Mouse (Mus musculus): ENCODE data around the gene Cpped1. TPM values are rescaled to one million over a fixed set of nuclear protein-coding genes. Genes with fewer than 3 reads are reported as not detected.

Cpped1 gene
- polyA plus RNA-seq, 1 experiment from 2014 or later: 43.6 TPM

DNA sequence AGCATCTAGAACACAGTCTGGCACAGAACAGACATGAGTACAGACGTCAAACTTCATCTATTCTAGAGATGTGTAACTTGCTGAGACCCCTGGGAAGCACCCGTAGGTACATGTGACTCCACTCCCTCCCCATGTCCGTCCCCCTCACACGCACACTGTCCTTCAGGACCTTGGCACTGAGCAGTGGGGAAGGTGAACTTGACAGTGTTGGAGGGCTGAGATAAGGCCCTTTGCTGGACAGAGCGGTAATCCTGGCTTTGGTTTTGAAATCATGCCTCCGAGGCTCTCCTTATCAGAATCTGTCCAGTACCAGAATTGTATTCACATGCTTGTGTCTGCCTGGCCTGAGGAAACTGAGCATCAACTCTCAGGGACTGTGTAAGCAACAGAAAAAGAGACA lies 28.8 kb downstream of the Cpped1 start:
- Histone ChIP-seq H3K27me3 (ENCODE audit: control insufficient read depth, insufficient read depth, low read length) (no peaks in the 10 kb centered on the region), H3K4me3 (ENCODE audit: control insufficient read depth in 1 of 2, insufficient read depth in 1 of 2, low read depth in 1 of 2, low read length in 2 of 2) (no peak overlapping the region), H3K9me3 (ENCODE audit: control insufficient read depth, low read length) (no peaks in the 10 kb centered on the region), H3K36me3 (ENCODE audit: control insufficient read depth, insufficient read depth, low read length) (peaks cover 27% of the 10 kb centered on the region), H3K4me1 (ENCODE audit: control insufficient read depth in 2 of 2, insufficient read depth in 2 of 2, low read length in 2 of 2) (peaks cover 5 to 11% of the 10 kb centered on the region in 2 experiments; a peak in 3 of 4 replicates), H3K27ac (replicated peaks in 1 of 2; ENCODE audit: control insufficient read depth in 1 of 2, insufficient read depth in 1 of 2, low read depth in 2 of 2, low read length in 2 of 2) (0 out of 4 replicates have a peak overlapping the region, but pooled peaks of 1 of the 2 experiments have one; percentile 2), H3K4me2 (ENCODE audit: low read length) (no peak overlapping the region), H3K9ac (ENCODE audit: low read length) (no peak overlapping the region)
- no peak for ATAC-seq (ENCODE audit: insufficient number of reproducible peaks, insufficient read depth, low FRiP score, low read depth)
- 30% methylated on average over 6 of the region's 6 CpGs for WGBS

DNA sequence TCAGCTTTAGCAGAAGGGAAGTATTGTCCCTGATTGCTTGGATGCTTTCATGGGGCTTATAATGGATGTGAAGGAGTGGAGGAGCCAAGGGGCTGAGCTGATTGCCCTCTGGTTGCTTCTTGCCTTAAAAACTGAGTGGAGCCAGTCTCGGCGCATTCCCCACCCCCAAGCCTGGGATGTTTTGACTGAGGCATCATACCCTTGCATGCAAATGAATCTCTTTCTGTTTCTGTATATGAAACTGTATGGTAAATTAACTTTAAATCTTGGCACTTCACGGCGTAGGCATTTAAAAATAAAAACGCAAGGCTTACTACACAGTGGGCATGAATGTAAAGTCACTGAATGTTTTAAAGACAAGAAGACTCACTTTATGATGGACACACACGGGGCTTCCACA lies 30.0 kb downstream of the Cpped1 start:
- Histone ChIP-seq H3K27me3 (ENCODE audit: control insufficient read depth, insufficient read depth, low read length) (no peaks in the 10 kb centered on the region), H3K4me1 (ENCODE audit: control insufficient read depth in 2 of 2, insufficient read depth in 2 of 2, low read length in 2 of 2) (peaks cover 5 to 11% of the 10 kb centered on the region in 2 experiments; a peak in 3 of 4 replicates), H3K4me3 (ENCODE audit: control insufficient read depth in 1 of 2, insufficient read depth in 1 of 2, low read depth in 1 of 2, low read length in 2 of 2) (no peak overlapping the region), H3K9me3 (ENCODE audit: control insufficient read depth, low read length) (no peaks in the 10 kb centered on the region), H3K27ac (replicated peaks in 1 of 2; ENCODE audit: control insufficient read depth in 1 of 2, insufficient read depth in 1 of 2, low read depth in 2 of 2, low read length in 2 of 2) (no peak overlapping the region), H3K4me2 (ENCODE audit: low read length) (no peak overlapping the region), H3K36me3 (ENCODE audit: control insufficient read depth, insufficient read depth, low read length) (peaks cover 18% of the 10 kb centered on the region), H3K9ac (ENCODE audit: low read length) (no peak overlapping the region)
- 90% methylated on average over 6 of the region's 6 CpGs for WGBS
- no peak for ATAC-seq (ENCODE audit: insufficient number of reproducible peaks, insufficient read depth, low FRiP score, low read depth)

DNA sequence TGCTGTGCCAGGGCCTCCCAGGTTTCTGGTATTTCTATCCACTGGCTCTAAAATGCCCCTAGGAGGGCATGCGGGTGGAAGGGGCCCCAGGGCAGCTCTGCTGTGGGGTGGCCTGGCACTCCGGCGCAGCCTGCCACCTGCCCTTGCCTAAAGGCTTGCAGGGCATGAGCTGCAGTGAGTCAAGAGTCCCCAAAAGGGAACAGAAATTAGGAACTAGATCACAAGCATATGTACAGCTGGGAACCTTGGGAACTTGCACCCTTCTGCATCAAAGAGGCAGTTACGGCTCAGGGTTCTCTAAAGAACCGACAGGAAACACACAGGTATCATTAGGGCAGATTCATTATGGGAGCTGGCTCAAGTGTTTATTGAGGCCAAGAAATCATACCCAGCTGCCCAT lies 34.0 kb downstream of the Cpped1 start:
- Histone ChIP-seq H3K4me3 (ENCODE audit: control insufficient read depth in 1 of 2, insufficient read depth in 1 of 2, low read depth in 1 of 2, low read length in 2 of 2) (no peak overlapping the region), H3K27me3 (ENCODE audit: control insufficient read depth, insufficient read depth, low read length) (no peaks in the 10 kb centered on the region), H3K36me3 (ENCODE audit: control insufficient read depth, insufficient read depth, low read length) (peaks cover 31% of the 10 kb centered on the region), H3K4me1 (ENCODE audit: control insufficient read depth in 2 of 2, insufficient read depth in 2 of 2, low read length in 2 of 2) (peaks cover 0 to under 1% of the 10 kb centered on the region in 2 experiments; a peak in 1 of 4 replicates), H3K27ac (replicated peaks in 1 of 2; ENCODE audit: control insufficient read depth in 1 of 2, insufficient read depth in 1 of 2, low read depth in 2 of 2, low read length in 2 of 2) (no peak overlapping the region), H3K9me3 (ENCODE audit: control insufficient read depth, low read length) (no peaks in the 10 kb centered on the region), H3K9ac (ENCODE audit: low read length) (no peak overlapping the region), H3K4me2 (ENCODE audit: low read length) (no peak overlapping the region)
- 89% methylated on average over 5 of the region's 5 CpGs for WGBS
- no peak for ATAC-seq (ENCODE audit: insufficient number of reproducible peaks, insufficient read depth, low FRiP score, low read depth)

DNA sequence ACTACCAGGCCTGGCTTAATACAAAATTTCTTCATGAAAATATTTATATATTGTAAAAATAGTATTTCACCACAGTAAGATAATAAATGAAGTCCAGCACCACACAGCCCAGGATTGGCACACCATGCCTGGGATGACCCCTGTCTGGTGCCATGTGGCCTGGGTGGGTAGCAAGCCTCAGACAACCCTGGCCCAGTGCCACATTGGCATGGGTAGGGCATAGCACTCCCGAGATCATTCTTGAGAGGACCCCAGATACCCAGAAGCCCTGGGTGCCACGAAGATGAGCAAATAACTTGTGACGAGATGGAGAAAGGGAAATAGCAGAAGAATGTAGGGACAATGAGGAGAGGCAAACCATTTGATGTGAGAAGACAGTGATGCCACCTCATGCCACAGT lies 36.0 kb downstream of the Cpped1 start:
- ATAC-seq (ENCODE audit: insufficient number of reproducible peaks, insufficient read depth, low FRiP score, low read depth): no peak
- 90% methylated on average over 3 of the region's 3 CpGs for WGBS
- no peak overlapping the region for H3K9ac ChIP-seq (ENCODE audit: low read length)
- H3K4me2 ChIP-seq (ENCODE audit: low read length): no peak overlapping the region
- H3K9me3 ChIP-seq (ENCODE audit: control insufficient read depth, low read length): no peaks in the 10 kb centered on the region
- no peaks in the 10 kb centered on the region for H3K27me3 ChIP-seq (ENCODE audit: control insufficient read depth, insufficient read depth, low read length)
- H3K27ac ChIP-seq (replicated peaks in 1 of 2; ENCODE audit: control insufficient read depth in 1 of 2, insufficient read depth in 1 of 2, low read depth in 2 of 2, low read length in 2 of 2): no peak overlapping the region
- no peaks in the 10 kb centered on the region for H3K4me1 ChIP-seq (ENCODE audit: control insufficient read depth in 2 of 2, insufficient read depth in 2 of 2, low read length in 2 of 2)
- no peak overlapping the region for H3K4me3 ChIP-seq (ENCODE audit: control insufficient read depth in 1 of 2, insufficient read depth in 1 of 2, low read depth in 1 of 2, low read length in 2 of 2)
- peaks cover 34% of the 10 kb centered on the region for H3K36me3 ChIP-seq (ENCODE audit: control insufficient read depth, insufficient read depth, low read length)

DNA sequence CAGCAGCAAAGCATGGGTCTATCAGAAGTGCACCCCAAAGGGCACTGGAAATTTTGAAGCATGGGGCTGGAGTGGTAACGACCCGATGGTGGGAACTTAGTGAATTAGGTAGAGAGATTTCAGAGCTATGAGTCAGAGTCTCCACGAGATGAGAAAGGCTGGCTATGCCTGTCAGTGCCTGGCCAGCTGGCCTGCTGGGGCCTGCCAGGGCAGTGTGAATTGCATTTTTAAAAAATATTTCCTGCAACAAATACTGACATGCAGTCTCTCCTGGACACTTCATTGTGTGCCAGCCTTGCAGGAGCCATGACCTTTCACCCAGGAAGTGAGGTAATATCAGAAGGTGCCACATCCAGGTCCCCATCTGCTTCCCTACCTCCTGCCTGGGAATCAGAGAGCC lies 40.8 kb downstream of the Cpped1 start:
- H3K9ac ChIP-seq (ENCODE audit: low read length): no peak overlapping the region
- no peaks in the 10 kb centered on the region for H3K9me3 ChIP-seq (ENCODE audit: control insufficient read depth, low read length)
- ATAC-seq (ENCODE audit: insufficient number of reproducible peaks, insufficient read depth, low FRiP score, low read depth): no peak
- WGBS: 46% methylated on average over 3 of the region's 3 CpGs
- no peaks in the 10 kb centered on the region for H3K4me1 ChIP-seq (ENCODE audit: control insufficient read depth in 2 of 2, insufficient read depth in 2 of 2, low read length in 2 of 2)
- H3K27me3 ChIP-seq (ENCODE audit: control insufficient read depth, insufficient read depth, low read length): no peaks in the 10 kb centered on the region
- no peak overlapping the region for H3K4me2 ChIP-seq (ENCODE audit: low read length)
- no peak overlapping the region for H3K27ac ChIP-seq (replicated peaks in 1 of 2; ENCODE audit: control insufficient read depth in 1 of 2, insufficient read depth in 1 of 2, low read depth in 2 of 2, low read length in 2 of 2)
- H3K4me3 ChIP-seq (ENCODE audit: control insufficient read depth in 1 of 2, insufficient read depth in 1 of 2, low read depth in 1 of 2, low read length in 2 of 2): no peak overlapping the region
- H3K36me3 ChIP-seq (ENCODE audit: control insufficient read depth, insufficient read depth, low read length): peaks cover 27% of the 10 kb centered on the region; the same call in 1 of the 2 replicates

DNA sequence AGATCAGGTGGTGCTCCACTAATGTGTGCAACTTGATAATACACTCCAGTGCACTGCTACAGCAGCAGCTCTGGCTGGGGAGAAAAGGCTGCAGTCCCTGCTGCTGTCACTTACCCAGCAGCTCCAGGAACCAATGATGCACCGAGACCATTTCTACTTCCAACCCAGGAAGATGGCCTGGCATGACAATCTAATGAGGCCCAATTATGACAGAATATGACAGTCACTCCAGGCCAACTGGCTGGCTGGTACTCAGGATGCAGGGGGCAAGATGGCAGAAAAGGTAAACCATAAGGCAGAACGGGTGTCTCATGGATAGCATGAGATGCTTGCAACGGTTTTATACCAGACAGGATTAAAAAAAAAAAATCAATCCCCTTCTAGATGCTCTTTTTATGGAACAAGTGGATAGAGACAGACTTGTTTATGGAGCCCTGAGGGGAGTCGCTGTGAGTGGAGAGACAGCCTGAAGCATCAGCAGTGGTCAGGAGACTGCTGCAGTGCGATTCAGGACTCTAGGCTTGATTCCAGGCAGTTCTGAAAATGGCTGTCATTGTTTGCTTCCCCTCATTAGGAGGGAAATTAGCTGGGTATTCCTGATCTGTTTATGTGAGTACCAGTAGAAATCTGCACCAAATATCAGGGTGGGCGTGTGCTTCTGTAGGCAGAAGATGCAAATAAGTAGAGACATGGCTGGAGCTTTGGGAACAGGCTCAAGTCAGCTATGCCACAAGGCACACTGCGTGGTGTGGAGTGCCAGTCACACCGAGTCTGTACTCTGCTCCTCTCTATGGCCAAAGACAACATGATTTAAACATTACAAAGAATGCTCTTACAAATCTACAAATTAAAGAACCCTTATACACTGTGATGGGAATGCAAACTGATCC lies 56.3 kb downstream of the Cpped1 start:
- WGBS: 82% methylated on average over 8 of the region's 8 CpGs
- no peaks in the 10 kb centered on the region for H3K27me3 ChIP-seq (ENCODE audit: control insufficient read depth, insufficient read depth, low read length)

DNA sequence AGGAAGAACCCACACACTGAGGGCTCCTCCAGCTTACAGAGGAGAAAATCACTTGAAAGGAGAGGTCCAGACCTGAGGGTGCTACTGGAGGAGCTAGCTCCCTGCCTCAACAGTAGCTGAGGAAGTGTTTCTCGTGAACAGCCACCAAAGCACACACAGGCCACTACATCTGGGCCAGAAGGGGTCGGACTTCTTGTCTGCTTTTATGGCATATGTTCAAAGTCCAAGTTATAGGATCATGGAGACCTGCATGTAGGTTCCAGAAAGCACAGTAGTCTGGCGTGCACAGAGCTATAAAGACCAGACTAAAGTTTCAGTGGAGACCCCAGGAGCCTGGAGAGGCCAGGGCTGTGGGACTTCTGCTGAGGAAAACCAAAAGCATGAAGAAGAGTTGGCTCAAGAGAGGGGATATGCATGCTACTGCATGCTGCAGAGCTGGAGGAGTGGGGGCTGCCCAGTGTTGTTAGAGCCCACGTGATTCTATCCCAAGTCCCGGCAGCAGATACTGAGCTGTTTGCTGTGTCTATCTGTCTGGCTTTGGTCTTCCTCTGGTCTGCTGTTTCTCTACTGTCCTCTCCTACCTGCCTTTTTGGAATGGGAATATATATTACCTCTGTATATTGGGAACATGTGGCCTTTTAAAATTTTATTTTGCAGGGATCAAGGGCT lies 60.1 kb downstream of the Cpped1 start:
- Histone ChIP-seq H3K27ac (replicated peaks in 1 of 2; ENCODE audit: control insufficient read depth in 1 of 2, insufficient read depth in 1 of 2, low read depth in 2 of 2, low read length in 2 of 2) (no peak overlapping the region), H3K4me3 (ENCODE audit: control insufficient read depth in 1 of 2, insufficient read depth in 1 of 2, low read depth in 1 of 2, low read length in 2 of 2) (no peak overlapping the region), H3K4me2 (ENCODE audit: low read length) (no peak overlapping the region), H3K27me3 (ENCODE audit: control insufficient read depth, insufficient read depth, low read length) (no peaks in the 10 kb centered on the region), H3K9ac (ENCODE audit: low read length) (no peak overlapping the region), H3K36me3 (ENCODE audit: control insufficient read depth, insufficient read depth, low read length) (0 out of 2 replicates have a peak, but pooled peaks cover 5% of the 10 kb centered on the region), H3K9me3 (ENCODE audit: control insufficient read depth, low read length) (peaks cover 3% of the 10 kb centered on the region; the same call in 1 of the 2 replicates), H3K4me1 (ENCODE audit: control insufficient read depth in 2 of 2, insufficient read depth in 2 of 2, low read length in 2 of 2) (peaks cover 0 to 3% of the 10 kb centered on the region in 2 experiments; a peak in 1 of 4 replicates)
- ATAC-seq (ENCODE audit: insufficient number of reproducible peaks, insufficient read depth, low FRiP score, low read depth): no peak
- WGBS: 68% methylated on average over 5 of the region's 5 CpGs

More for the DNA sequence above, 56.3 kb downstream of the Cpped1 start:
- peaks cover 0 to 3% of the 10 kb centered on the region in 2 experiments; a peak in 1 of 4 replicates for H3K4me1 ChIP-seq (ENCODE audit: control insufficient read depth in 2 of 2, insufficient read depth in 2 of 2, low read length in 2 of 2)
- ATAC-seq (ENCODE audit: insufficient number of reproducible peaks, insufficient read depth, low FRiP score, low read depth): no peak
- H3K9me3 ChIP-seq (ENCODE audit: control insufficient read depth, low read length): peaks cover 3% of the 10 kb centered on the region; the same call in 1 of the 2 replicates
- H3K9ac ChIP-seq (ENCODE audit: low read length): no peak overlapping the region
- H3K4me3 ChIP-seq (ENCODE audit: control insufficient read depth in 1 of 2, insufficient read depth in 1 of 2, low read depth in 1 of 2, low read length in 2 of 2): no peak overlapping the region
- no peak overlapping the region for H3K27ac ChIP-seq (replicated peaks in 1 of 2; ENCODE audit: control insufficient read depth in 1 of 2, insufficient read depth in 1 of 2, low read depth in 2 of 2, low read length in 2 of 2)
- H3K4me2 ChIP-seq (ENCODE audit: low read length): no peak overlapping the region
- 0 out of 2 replicates have a peak, but pooled peaks cover 5% of the 10 kb centered on the region for H3K36me3 ChIP-seq (ENCODE audit: control insufficient read depth, insufficient read depth, low read length)

All from heart, embryonic 14.5 days (tissue).